ENCODE assay signal across 13 mouse cellular contexts in genomic region chr8:94981848-94982247, GRCm38 (mm10). TPM values are rescaled to one million over a fixed set of nuclear protein-coding genes. Genes with fewer than 3 reads are reported as not detected.
A peak's percentile ranks its signal among the peaks of the same experiment; 100 is the strongest.
DNase-seq lines count a peak whose midpoint lies in the region; ATAC-seq and TF ChIP-seq lines count a peak whose summit lies in the region.
"Had no signal": no experiment of that assay in that cellular context is flagged by ENCODE, and none has a peak within 500 bp of the region (broad histone marks: within the 10 kb centered on the region; RNA-seq: fewer than 3 reads in every experiment).

No protein-coding gene starts in this region.

- H3K27ac ChIP-seq in heart, embryonic 10.5 days = 0 out of 2 replicates have a peak overlapping the region, but pooled peaks have one; percentile 25
- no peak overlapping the region for H3K27ac ChIP-seq in heart, adult 2 months
- H3K27ac ChIP-seq in midbrain, embryonic 10.5 days (replicated peaks) = peak overlapping the region; percentile 52
- H3K27ac ChIP-seq in midbrain, embryonic 11.5 days (ENCODE audit: low read depth, low read length) = no peak overlapping the region
- H3K27ac ChIP-seq in forebrain, postnatal 0 days (ENCODE audit: low read depth, low read length) = peak overlapping the region; percentile 78
- peak overlapping the region; percentile 64 for H3K27ac ChIP-seq in midbrain, embryonic 16.5 days (ENCODE audit: low read length)
- H3K27ac ChIP-seq: lung, embryonic 15.5 days had no signal

- no peaks in the 10 kb centered on the region for H3K36me3 ChIP-seq in heart, embryonic 10.5 days
- H3K36me3 ChIP-seq in heart, adult 2 months (ENCODE audit: control insufficient read depth, insufficient read depth, low read length) = no peaks in the 10 kb centered on the region
- H3K36me3 ChIP-seq in midbrain, embryonic 10.5 days = no peaks in the 10 kb centered on the region
- no peaks in the 10 kb centered on the region for H3K36me3 ChIP-seq in midbrain, embryonic 11.5 days (ENCODE audit: control insufficient read depth, insufficient read depth, low read length)
- H3K36me3 ChIP-seq in forebrain, postnatal 0 days (ENCODE audit: insufficient read depth) = no peaks in the 10 kb centered on the region
- H3K36me3 ChIP-seq in midbrain, embryonic 16.5 days (ENCODE audit: control insufficient read depth, insufficient read depth, low read length) = no peaks in the 10 kb centered on the region
- H3K36me3 ChIP-seq: lung, embryonic 15.5 days had no signal

- TF ChIP-seq POLR2A in heart, adult 2 months (IDR thresholded peaks at IDR 0.05; ENCODE audit: insufficient read depth, low read depth, low read length) = no peak

- no peak for DNase-seq in heart, embryonic 10.5 days (ENCODE audit: low spot score)
- DNase-seq in heart, adult 2 months = no peak
- DNase-seq in midbrain, embryonic 10.5 days (ENCODE audit: low spot score) = no peak
- DNase-seq in midbrain, embryonic 11.5 days (ENCODE audit: low spot score, missing footprints) = no peak
- DNase-seq in forebrain, postnatal 0 days = peak; percentile 78
- no peak for DNase-seq in B cell, adult 2 months
- DNase-seq in frontal cortex, postnatal 25 days (ENCODE audit: low spot score in 2 of 2) = no peak
- DNase-seq: adrenal gland, postnatal 36 days; heart, postnatal 10 days; thymus, postnatal 36 days had no signal

- no peaks in the 10 kb centered on the region for H3K9me3 ChIP-seq in heart, embryonic 10.5 days
- no peaks in the 10 kb centered on the region for H3K9me3 ChIP-seq in midbrain, embryonic 10.5 days (replicated peaks)
- H3K9me3 ChIP-seq in midbrain, embryonic 11.5 days (ENCODE audit: control insufficient read depth, low read length) = no peaks in the 10 kb centered on the region
- no peaks in the 10 kb centered on the region for H3K9me3 ChIP-seq in forebrain, postnatal 0 days (ENCODE audit: low read length)
- no peaks in the 10 kb centered on the region for H3K9me3 ChIP-seq in midbrain, embryonic 16.5 days (replicated peaks; ENCODE audit: control insufficient read depth, low read length, poor library complexity, severe bottlenecking)
- H3K9me3 ChIP-seq: lung, embryonic 15.5 days had no signal

- no peak overlapping the region for H3K9ac ChIP-seq in heart, adult 2 months (ENCODE audit: low read depth, low read length)
- H3K9ac ChIP-seq in midbrain, embryonic 11.5 days (ENCODE audit: low read length) = no peak overlapping the region
- 0 out of 2 replicates have a peak overlapping the region, but pooled peaks have one; percentile 25 for H3K9ac ChIP-seq in forebrain, postnatal 0 days
- no peak overlapping the region for H3K9ac ChIP-seq in midbrain, embryonic 16.5 days (ENCODE audit: low read depth, low read length)
- H3K9ac ChIP-seq: lung, embryonic 15.5 days had no signal

- H3K4me1 ChIP-seq in heart, embryonic 10.5 days = peaks cover 64% of the 10 kb centered on the region
- peaks cover 7% of the 10 kb centered on the region for H3K4me1 ChIP-seq in heart, adult 2 months (ENCODE audit: control insufficient read depth, insufficient read depth, low read length)
- H3K4me1 ChIP-seq in midbrain, embryonic 10.5 days = peaks cover 85% of the 10 kb centered on the region
- peaks cover 37% of the 10 kb centered on the region for H3K4me1 ChIP-seq in midbrain, embryonic 11.5 days (ENCODE audit: control insufficient read depth, insufficient read depth, low read length)
- peaks cover 33% of the 10 kb centered on the region for H3K4me1 ChIP-seq in forebrain, postnatal 0 days (ENCODE audit: insufficient read depth)
- peaks cover 49% of the 10 kb centered on the region for H3K4me1 ChIP-seq in midbrain, embryonic 16.5 days (ENCODE audit: control insufficient read depth, insufficient read depth, low read length)

- no peak overlapping the region for H3K4me3 ChIP-seq in heart, embryonic 10.5 days
- no peak overlapping the region for H3K4me3 ChIP-seq in heart, adult 2 months
- H3K4me3 ChIP-seq in midbrain, embryonic 10.5 days = no peak overlapping the region
- no peak overlapping the region for H3K4me3 ChIP-seq in midbrain, embryonic 11.5 days (ENCODE audit: low read depth, low read length)
- H3K4me3 ChIP-seq in forebrain, postnatal 0 days (ENCODE audit: low read depth, low read length) = no peak overlapping the region
- H3K4me3 ChIP-seq in midbrain, embryonic 16.5 days (ENCODE audit: low read depth, low read length) = no peak overlapping the region
- H3K4me3 ChIP-seq: lung, embryonic 15.5 days had no signal

- H3K4me2 ChIP-seq in midbrain, embryonic 11.5 days = no peak overlapping the region
- no peak overlapping the region for H3K4me2 ChIP-seq in forebrain, postnatal 0 days (ENCODE audit: low read depth)
- H3K4me2 ChIP-seq in midbrain, embryonic 16.5 days (ENCODE audit: low read length) = no peak overlapping the region
- H3K4me2 ChIP-seq: lung, embryonic 15.5 days had no signal

- no peak for ATAC-seq in midbrain, embryonic 11.5 days (ENCODE audit: low FRiP score)
- peak; percentile 76 for ATAC-seq in forebrain, postnatal 0 days
- no peak for ATAC-seq in midbrain, embryonic 16.5 days

- H3K27me3 ChIP-seq in heart, embryonic 10.5 days (ENCODE audit: insufficient read depth, poor library complexity, severe bottlenecking) = peaks cover 50% of the 10 kb centered on the region
- H3K27me3 ChIP-seq in heart, adult 2 months (ENCODE audit: control insufficient read depth, insufficient read depth, low read length) = no peaks in the 10 kb centered on the region
- H3K27me3 ChIP-seq in midbrain, embryonic 10.5 days (ENCODE audit: low read depth, poor library complexity, severe bottlenecking) = peaks cover 45% of the 10 kb centered on the region
- no peaks in the 10 kb centered on the region; the same call in 1 of the 2 replicates for H3K27me3 ChIP-seq in midbrain, embryonic 11.5 days (ENCODE audit: control insufficient read depth, insufficient read depth, low read length)
- H3K27me3 ChIP-seq in forebrain, postnatal 0 days (ENCODE audit: insufficient read depth, low read length) = no peaks in the 10 kb centered on the region
- no peaks in the 10 kb centered on the region for H3K27me3 ChIP-seq in midbrain, embryonic 16.5 days (ENCODE audit: control insufficient read depth, insufficient read depth, low read depth, low read length)
- H3K27me3 ChIP-seq: lung, embryonic 15.5 days had no signal

- intact Hi-C loops in heart, adult 2 months (cut with DNase I) = no loop called here

- no peak for TF ChIP-seq EP300 in heart, adult 2 months (IDR thresholded peaks at IDR 0.05; ENCODE audit: insufficient read depth, low read depth, low read length)

- H3K79me2 ChIP-seq in heart, adult 2 months (replicated peaks; ENCODE audit: control insufficient read depth, insufficient read depth, low read length) = no peaks in the 10 kb centered on the region

- no peak for TF ChIP-seq CTCF in heart, adult 2 months (IDR thresholded peaks at IDR 0.05)
- TF ChIP-seq CTCF in forebrain, postnatal 0 days (IDR thresholded peaks at IDR 0.05; ENCODE audit: low read depth) = no peak

- 75% methylated on average over 7 of the region's 7 CpGs for WGBS in heart, embryonic 10.5 days
- 63% methylated on average over 7 of the region's 7 CpGs for WGBS in heart, adult 2 months
- WGBS in midbrain, embryonic 10.5 days = 73% methylated on average over 7 of the region's 7 CpGs
- 65% methylated on average over 7 of the region's 7 CpGs for WGBS in midbrain, embryonic 11.5 days
- WGBS in forebrain, postnatal 0 days = 25% methylated on average over 7 of the region's 7 CpGs
- 40% methylated on average over 7 of the region's 7 CpGs for WGBS in midbrain, embryonic 16.5 days

RNA-seq across cellular contexts. Expression of gene Adgrg1, which starts 7.3 kb away (rescaled TPM):
- polyA plus RNA-seq in heart, embryonic 10.5 days (2016; fragmentation: Nextera tagmentation; extraction: Ambion mirVana) = 9.0 and 16.6 TPM in 2 replicates
- 10 to 100 TPM; 52.1 to 67.8 TPM for total RNA-seq in heart, adult 2 months (2021)
- polyA plus RNA-seq in heart, adult 2 months (2012; rRNA removed) = 96.1 and 107 TPM in 2 replicates
- 116 and 163 TPM in 2 replicates for polyA plus RNA-seq in midbrain, embryonic 10.5 days (2016; fragmentation: Nextera tagmentation; extraction: Ambion mirVana)
- 153 and 157 TPM in 2 replicates for polyA plus RNA-seq in midbrain, embryonic 11.5 days (2014; fragmentation: Nextera tagmentation; extraction: Ambion mirVana)
- 107 and 188 TPM in 2 replicates for total RNA-seq in forebrain, postnatal 0 days (2014; rRNA removed)
- 79.8 and 101 TPM in 2 replicates for polyA plus RNA-seq in forebrain, postnatal 0 days (2015; fragmentation: Nextera tagmentation; extraction: Ambion mirVana)
- polyA plus RNA-seq in midbrain, embryonic 16.5 days (2015; fragmentation: Nextera tagmentation; extraction: Ambion mirVana) = 147 and 153 TPM in 2 replicates

RNA-seq across cellular contexts. Expression of gene Adgrg3, which starts 35.6 kb away (rescaled TPM):
- polyA plus RNA-seq in heart, embryonic 10.5 days (2016; fragmentation: Nextera tagmentation; extraction: Ambion mirVana) = 3.0 and 3.9 TPM in 2 replicates
- 1 to 10 TPM; 1.3 to 2.5 TPM for total RNA-seq in heart, adult 2 months (2021)
- 4.3 and 4.9 TPM in 2 replicates for polyA plus RNA-seq in heart, adult 2 months (2012; rRNA removed)
- 3.8 and 3.9 TPM in 2 replicates for polyA plus RNA-seq in midbrain, embryonic 10.5 days (2016; fragmentation: Nextera tagmentation; extraction: Ambion mirVana)
- 2.6 and 2.8 TPM in 2 replicates for polyA plus RNA-seq in midbrain, embryonic 11.5 days (2014; fragmentation: Nextera tagmentation; extraction: Ambion mirVana)
- 0.67 and 1.2 TPM in 2 replicates for total RNA-seq in forebrain, postnatal 0 days (2014; rRNA removed)
- 0.47 and 0.69 TPM in 2 replicates for polyA plus RNA-seq in forebrain, postnatal 0 days (2015; fragmentation: Nextera tagmentation; extraction: Ambion mirVana)
- 0.56 and 0.64 TPM in 2 replicates for polyA plus RNA-seq in midbrain, embryonic 16.5 days (2015; fragmentation: Nextera tagmentation; extraction: Ambion mirVana)

RNA-seq across cellular contexts. Expression of gene Adgrg5, which starts 58.4 kb away (rescaled TPM):
- polyA plus RNA-seq in heart, embryonic 10.5 days (2016; fragmentation: Nextera tagmentation; extraction: Ambion mirVana) = 0.69 and 0.79 TPM in 2 replicates
- under 1 TPM; 0.08 to 0.27 TPM for total RNA-seq in heart, adult 2 months (2021)
- 0.62 and 0.97 TPM in 2 replicates for polyA plus RNA-seq in heart, adult 2 months (2012; rRNA removed)
- polyA plus RNA-seq in midbrain, embryonic 10.5 days (2016; fragmentation: Nextera tagmentation; extraction: Ambion mirVana) = 0.36 and 0.74 TPM in 2 replicates
- polyA plus RNA-seq in midbrain, embryonic 11.5 days (2014; fragmentation: Nextera tagmentation; extraction: Ambion mirVana) = 0.36 and 0.40 TPM in 2 replicates
- 0.10 TPM in 1 of 2 replicates, not detected in the other for total RNA-seq in forebrain, postnatal 0 days (2014; rRNA removed)
- 0.06 and 0.12 TPM in 2 replicates for polyA plus RNA-seq in forebrain, postnatal 0 days (2015; fragmentation: Nextera tagmentation; extraction: Ambion mirVana)
- polyA plus RNA-seq in midbrain, embryonic 16.5 days (2015; fragmentation: Nextera tagmentation; extraction: Ambion mirVana) = 0.62 TPM in 1 of 2 replicates, not detected in the other
- total RNA-seq: left cerebral cortex, postnatal 25 days had no signal

Comparison
In these comparisons a context has a peak if more than half of its experiments do, and no peak if none do; other contexts are left out.
1. H3K27ac ChIP-seq: peak in heart, embryonic 10.5 days (single experiment), midbrain, embryonic 10.5 days (single experiment), forebrain, postnatal 0 days (single experiment) and midbrain, embryonic 16.5 days (single experiment); none in heart, adult 2 months (single experiment) and midbrain, embryonic 11.5 days (single experiment).